Mouse (Mus musculus): ENCODE results near the gene Gm43951. TPM values are rescaled to one million over a fixed set of nuclear protein-coding genes. Genes with fewer than 3 reads are reported as not detected.
"Not testable (repeated sequence)": the region's sequence is repeated elsewhere in the genome, so short reads cannot be mapped to it uniquely, and the experiment has no call there.

Gm43951 gene
- polyA plus RNA-seq, 1 experiment from 2014 or later, result 0.15 TPM

- H3K27ac ChIP-seq (ENCODE audit: low read depth, low read length), result no peak overlapping the region
- no peak for DNase-seq (ENCODE audit: low spot score)
- 88% methylated on average over 4 of the region's 4 CpGs for WGBS
Measured at GRCm38 (mm10) chr11:72184252-72184651, 22.4 kb downstream of the Gm43951 start.

GRCm38 (mm10) chr11:72181136-72181535 lies 25.5 kb downstream of the Gm43951 start:
- H3K36me3 ChIP-seq (ENCODE audit: control insufficient read depth, insufficient read depth, low read length), result peaks cover 43% of the 10 kb centered on the region
- no peak overlapping the region for H3K4me2 ChIP-seq (ENCODE audit: low read length)
- H3K9ac ChIP-seq (ENCODE audit: low read length), result no peak overlapping the region
- DNase-seq (ENCODE audit: low spot score), result no peak
- ATAC-seq, result no peak
- H3K27ac ChIP-seq (ENCODE audit: low read depth, low read length), result no peak overlapping the region
- H3K27me3 ChIP-seq (replicated peaks; ENCODE audit: control insufficient read depth, insufficient read depth, low read length), result no peaks in the 10 kb centered on the region
- H3K9me3 ChIP-seq (replicated peaks; ENCODE audit: control insufficient read depth, low read length), result no peaks in the 10 kb centered on the region
- 88% methylated on average over 4 of the region's 4 CpGs for whole genome bisulfite sequencing
- H3K4me1 ChIP-seq (ENCODE audit: control insufficient read depth, insufficient read depth, low read length), result no peaks in the 10 kb centered on the region
- no peak overlapping the region for H3K4me3 ChIP-seq (ENCODE audit: low read depth, low read length)

More at GRCm38 (mm10) chr11:72184252-72184651, 22.4 kb downstream of the Gm43951 start:
- no peaks in the 10 kb centered on the region for H3K9me3 ChIP-seq (replicated peaks; ENCODE audit: control insufficient read depth, low read length)
- ATAC-seq, result no peak
- no peak overlapping the region for H3K4me2 ChIP-seq (ENCODE audit: low read length)
- no peak overlapping the region for H3K9ac ChIP-seq (ENCODE audit: low read length)
- no peak overlapping the region for H3K4me3 ChIP-seq (ENCODE audit: low read depth, low read length)
- no peaks in the 10 kb centered on the region for H3K27me3 ChIP-seq (replicated peaks; ENCODE audit: control insufficient read depth, insufficient read depth, low read length)
- peaks cover 44% of the 10 kb centered on the region for H3K36me3 ChIP-seq (ENCODE audit: control insufficient read depth, insufficient read depth, low read length)
- H3K4me1 ChIP-seq (ENCODE audit: control insufficient read depth, insufficient read depth, low read length), result no peaks in the 10 kb centered on the region

GRCm38 (mm10) chr11:72180556-72180955 lies 26.1 kb downstream of the Gm43951 start:
- Histone ChIP-seq H3K4me1 (ENCODE audit: control insufficient read depth, insufficient read depth, low read length) (no peaks in the 10 kb centered on the region), H3K4me2 (ENCODE audit: low read length) (no peak overlapping the region), H3K9ac (ENCODE audit: low read length) (no peak overlapping the region), H3K36me3 (ENCODE audit: control insufficient read depth, insufficient read depth, low read length) (peaks cover 44% of the 10 kb centered on the region), H3K4me3 (ENCODE audit: low read depth, low read length) (no peak overlapping the region), H3K27me3 (replicated peaks; ENCODE audit: control insufficient read depth, insufficient read depth, low read length) (no peaks in the 10 kb centered on the region), H3K27ac (ENCODE audit: low read depth, low read length) (no peak overlapping the region), H3K9me3 (replicated peaks; ENCODE audit: control insufficient read depth, low read length) (no peaks in the 10 kb centered on the region)
- WGBS, result 85% methylated on average over 5 of the region's 5 CpGs
- ATAC-seq, result no peak
- DNase-seq (ENCODE audit: low spot score), result no peak

GRCm38 (mm10) chr11:72176553-72176952 lies 30.1 kb downstream of the Gm43951 start:
- Histone ChIP-seq H3K27ac (ENCODE audit: low read depth, low read length) (no peak overlapping the region), H3K9ac (ENCODE audit: low read length) (no peak overlapping the region), H3K9me3 (replicated peaks; ENCODE audit: control insufficient read depth, low read length) (no peaks in the 10 kb centered on the region), H3K27me3 (replicated peaks; ENCODE audit: control insufficient read depth, insufficient read depth, low read length) (no peaks in the 10 kb centered on the region), H3K4me3 (ENCODE audit: low read depth, low read length) (no peak overlapping the region), H3K4me2 (ENCODE audit: low read length) (no peak overlapping the region), H3K4me1 (ENCODE audit: control insufficient read depth, insufficient read depth, low read length) (no peaks in the 10 kb centered on the region), H3K36me3 (ENCODE audit: control insufficient read depth, insufficient read depth, low read length) (peaks cover 68% of the 10 kb centered on the region)
- WGBS, result 13% methylated on average over 3 of the region's 3 CpGs
- ATAC-seq, result 0 out of 2 replicates have a peak, but pooled peaks have one; percentile 18
- peak; percentile 61 for DNase-seq (ENCODE audit: low spot score)

- DNase-seq (ENCODE audit: low spot score), result peak; percentile 25
- no peak for ATAC-seq
- peaks cover 63% of the 10 kb centered on the region for H3K36me3 ChIP-seq (ENCODE audit: control insufficient read depth, insufficient read depth, low read length)
- H3K4me3 ChIP-seq (ENCODE audit: low read depth, low read length), result no peak overlapping the region
- H3K9ac ChIP-seq (ENCODE audit: low read length), result no peak overlapping the region
- no peak overlapping the region for H3K27ac ChIP-seq (ENCODE audit: low read depth, low read length)
- H3K27me3 ChIP-seq (replicated peaks; ENCODE audit: control insufficient read depth, insufficient read depth, low read length), result no peaks in the 10 kb centered on the region
- H3K4me1 ChIP-seq (ENCODE audit: control insufficient read depth, insufficient read depth, low read length), result no peaks in the 10 kb centered on the region
- no peaks in the 10 kb centered on the region for H3K9me3 ChIP-seq (replicated peaks; ENCODE audit: control insufficient read depth, low read length)
- WGBS, result 45% methylated on average over 5 of the region's 5 CpGs
- H3K4me2 ChIP-seq (ENCODE audit: low read length), result no peak overlapping the region
Measured at GRCm38 (mm10) chr11:72175966-72176365, 30.7 kb downstream of the Gm43951 start.

- ATAC-seq, result no peak
- Histone ChIP-seq H3K36me3 (ENCODE audit: control insufficient read depth, insufficient read depth, low read length) (peaks cover 66% of the 10 kb centered on the region), H3K27me3 (replicated peaks; ENCODE audit: control insufficient read depth, insufficient read depth, low read length) (no peaks in the 10 kb centered on the region), H3K27ac (ENCODE audit: low read depth, low read length) (no peak overlapping the region), H3K4me3 (ENCODE audit: low read depth, low read length) (no peak overlapping the region), H3K4me1 (ENCODE audit: control insufficient read depth, insufficient read depth, low read length) (no peaks in the 10 kb centered on the region), H3K9ac (ENCODE audit: low read length) (no peak overlapping the region), H3K9me3 (replicated peaks; ENCODE audit: control insufficient read depth, low read length) (no peaks in the 10 kb centered on the region), H3K4me2 (ENCODE audit: low read length) (no peak overlapping the region)
- no peak for DNase-seq (ENCODE audit: low spot score)
- 91% methylated on average over 6 of the region's 6 CpGs for WGBS
Measured at GRCm38 (mm10) chr11:72174721-72175120, 31.9 kb downstream of the Gm43951 start.

GRCm38 (mm10) chr11:72173506-72173905 lies 33.1 kb downstream of the Gm43951 start:
- peaks cover 73% of the 10 kb centered on the region for H3K36me3 ChIP-seq (ENCODE audit: control insufficient read depth, insufficient read depth, low read length)
- no peaks in the 10 kb centered on the region for H3K9me3 ChIP-seq (replicated peaks; ENCODE audit: control insufficient read depth, low read length)
- H3K9ac ChIP-seq (ENCODE audit: low read length), result no peak overlapping the region

GRCm38 (mm10) chr11:72171906-72172305 lies 34.7 kb downstream of the Gm43951 start:
- DNase-seq (ENCODE audit: low spot score); H3K27me3 ChIP-seq (replicated peaks; ENCODE audit: control insufficient read depth, insufficient read depth, low read length); H3K4me2 ChIP-seq (ENCODE audit: low read length); H3K4me3 ChIP-seq (ENCODE audit: low read depth, low read length); H3K27ac ChIP-seq (ENCODE audit: low read depth, low read length); H3K4me1 ChIP-seq (ENCODE audit: control insufficient read depth, insufficient read depth, low read length); H3K9ac ChIP-seq (ENCODE audit: low read length); ATAC-seq; H3K9me3 ChIP-seq (replicated peaks; ENCODE audit: control insufficient read depth, low read length): not testable (repeated sequence)
- H3K36me3 ChIP-seq (ENCODE audit: control insufficient read depth, insufficient read depth, low read length), result peaks cover 70% of the 10 kb centered on the region
- WGBS, result 71% methylated on average over 4 of the region's 4 CpGs

More at GRCm38 (mm10) chr11:72173506-72173905, 33.1 kb downstream of the Gm43951 start:
- Histone ChIP-seq H3K27me3 (replicated peaks; ENCODE audit: control insufficient read depth, insufficient read depth, low read length) (no peaks in the 10 kb centered on the region), H3K27ac (ENCODE audit: low read depth, low read length) (no peak overlapping the region), H3K4me3 (ENCODE audit: low read depth, low read length) (no peak overlapping the region), H3K4me2 (ENCODE audit: low read length) (no peak overlapping the region), H3K4me1 (ENCODE audit: control insufficient read depth, insufficient read depth, low read length) (no peaks in the 10 kb centered on the region)
- 92% methylated on average over 5 of the region's 5 CpGs for WGBS
- no peak for DNase-seq (ENCODE audit: low spot score)
- no peak for ATAC-seq

GRCm38 (mm10) chr11:72169871-72170270 lies 36.8 kb downstream of the Gm43951 start:
- 91% methylated on average over 4 of the region's 4 CpGs for WGBS
- H3K36me3 ChIP-seq (ENCODE audit: control insufficient read depth, insufficient read depth, low read length), result peaks cover 71% of the 10 kb centered on the region
- no peaks in the 10 kb centered on the region for H3K9me3 ChIP-seq (replicated peaks; ENCODE audit: control insufficient read depth, low read length)
- no peak for DNase-seq (ENCODE audit: low spot score)
- ATAC-seq, result no peak
- no peak overlapping the region for H3K27ac ChIP-seq (ENCODE audit: low read depth, low read length)
- no peaks in the 10 kb centered on the region for H3K27me3 ChIP-seq (replicated peaks; ENCODE audit: control insufficient read depth, insufficient read depth, low read length)
- no peak overlapping the region for H3K4me3 ChIP-seq (ENCODE audit: low read depth, low read length)
- no peaks in the 10 kb centered on the region for H3K4me1 ChIP-seq (ENCODE audit: control insufficient read depth, insufficient read depth, low read length)
- no peak overlapping the region for H3K9ac ChIP-seq (ENCODE audit: low read length)
- H3K4me2 ChIP-seq (ENCODE audit: low read length), result no peak overlapping the region

All from forebrain, embryonic 14.5 days (tissue).